Mouse (Mus musculus) heart, embryonic 15.5 days (tissue): ENCODE measurements around the gene B130006D01Rik. TPM values are rescaled to one million over a fixed set of nuclear protein-coding genes. Genes with fewer than 3 reads are reported as not detected.

Experiments used
- ATAC-seq: fragments of 200-750 bp; cut with Nextera tagmentation; replicated peaks from 2 replicates; pipeline ENCODE4 v1.8.0; 2017; ENCODE audit warnings: low read depth, moderate TSS enrichment; ENCODE audit not compliant: insufficient number of reproducible peaks, insufficient read depth, low FRiP score
- H3K27ac ChIP-seq: fragments of 300-500 bp; sonication (generic); 2 replicates; pipeline ENCODE4 v1.5.1; 2015; ENCODE audit warnings: mild to moderate bottlenecking, inconsistent platforms
- H3K27me3 ChIP-seq: fragments of 300-500 bp; sonication (generic); 2 replicates; pipeline ENCODE4 v1.6.1; 2015; ENCODE audit warnings: inconsistent platforms
- H3K36me3 ChIP-seq: fragments of 300-500 bp; sonication (generic); 2 replicates; pipeline ENCODE4 v1.6.1; 2015; ENCODE audit warnings: mild to moderate bottlenecking, inconsistent platforms
- H3K4me1 ChIP-seq: fragments of 300-500 bp; sonication (generic); replicated peaks from 2 replicates; pipeline ENCODE4 v1.6.1; 2015; ENCODE audit warnings: inconsistent platforms
- H3K4me2 ChIP-seq: fragments of 300-500 bp; sonication (generic); 2 replicates; pipeline ENCODE4 v1.6.1; 2015; ENCODE audit warnings: inconsistent platforms, mild to moderate bottlenecking, moderate library complexity
- H3K4me3 ChIP-seq: fragments of 300-500 bp; sonication (generic); 2 replicates; pipeline ENCODE4 v1.5.1; 2015; ENCODE audit warnings: mild to moderate bottlenecking, inconsistent platforms
- H3K9ac ChIP-seq: fragments of 300-500 bp; sonication (generic); 2 replicates; pipeline ENCODE4 v1.6.1; 2015; ENCODE audit warnings: mild to moderate bottlenecking, inconsistent platforms
- H3K9me3 ChIP-seq: fragments of 300-500 bp; sonication (generic); replicated peaks from 2 replicates; pipeline ENCODE4 v1.6.1; 2016; ENCODE audit warnings: inconsistent platforms
- WGBS: fragments of 180-500 bp; shearing (Covaris S2); methylation state at CpG from one replicate; pipeline ENCODE4 v1.1.7; 2015; ENCODE audit warnings: mixed read lengths; 5-methylcytosine and 5-hydroxymethylcytosine counted together
- polyA plus RNA-seq: library from polyadenylated mRNA; unstranded; fragments of >200 nt; fragmentation: Nextera tagmentation; extraction: Ambion mirVana; gene quantifications from 2 replicates; pipeline ENCODE4 v1.2.1, GENCODE M21; 2015

B130006D01Rik gene
- polyA plus RNA-seq, 1 experiment from 2014 or later: 0.71 TPM

DNA sequence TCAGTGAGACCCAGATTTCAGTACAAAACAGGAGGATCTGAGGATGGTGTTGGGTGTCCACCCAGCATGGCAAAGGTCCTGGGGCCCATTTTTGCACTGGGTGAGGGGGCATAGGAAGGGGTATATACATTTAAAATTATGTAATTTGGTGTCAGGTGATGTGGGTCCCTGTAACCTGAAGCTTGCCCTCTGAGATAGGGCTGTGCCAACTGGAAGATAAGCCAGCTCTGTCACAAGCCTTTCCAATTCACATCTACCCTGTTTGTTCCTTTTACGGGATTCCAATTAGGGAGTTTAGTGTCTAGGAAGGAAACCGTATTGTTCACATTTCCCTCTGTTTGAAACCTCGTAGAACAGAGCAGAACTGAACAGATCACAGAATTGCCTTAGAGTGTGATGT, 49.9 kb downstream of the B130006D01Rik start:
- Histone ChIP-seq H3K4me2 (no peak overlapping the region), H3K9ac (no peak overlapping the region), H3K36me3 (peaks cover 14% of the 10 kb centered on the region; the same call in 1 of the 2 replicates), H3K9me3 (no peaks in the 10 kb centered on the region), H3K4me3 (no peak overlapping the region), H3K4me1 (peaks cover 14% of the 10 kb centered on the region), H3K27me3 (no peaks in the 10 kb centered on the region), H3K27ac (no peak overlapping the region)
- no peak for ATAC-seq
- 74% methylated on average over 3 of the region's 3 CpGs for WGBS

Other genes with a start within 250 kb of the B130006D01Rik start
- 0.08 and 0.16 TPM in 2 replicates for gene Nxph3, start 209.0 kb upstream of the B130006D01Rik start, polyA plus RNA-seq
- gene Ngfr, start 135.9 kb upstream of the B130006D01Rik start, polyA plus RNA-seq: 3.0 and 6.8 TPM in 2 replicates
- gene Phb, start 56.6 kb upstream of the B130006D01Rik start, polyA plus RNA-seq: 237 and 293 TPM in 2 replicates
- 12.9 and 14.3 TPM in 2 replicates for gene Zfp652, start 10.9 kb upstream of the B130006D01Rik start, polyA plus RNA-seq
- 4.5 and 5.3 TPM in 2 replicates for gene Phospho1, start 100.9 kb downstream of the B130006D01Rik start, polyA plus RNA-seq
- gene Gngt2, start 113.6 kb downstream of the B130006D01Rik start, polyA plus RNA-seq: 29.4 and 31.8 TPM in 2 replicates
- 13.0 and 22.0 TPM in 2 replicates for gene Abi3, start 118.9 kb downstream of the B130006D01Rik start, polyA plus RNA-seq
- gene B4galnt2, start 191.3 kb downstream of the B130006D01Rik start, polyA plus RNA-seq: 0.23 and 1.4 TPM in 2 replicates